Comparison of ENCODE assay signal across 30 mouse cellular contexts in the genomic region with DNA sequence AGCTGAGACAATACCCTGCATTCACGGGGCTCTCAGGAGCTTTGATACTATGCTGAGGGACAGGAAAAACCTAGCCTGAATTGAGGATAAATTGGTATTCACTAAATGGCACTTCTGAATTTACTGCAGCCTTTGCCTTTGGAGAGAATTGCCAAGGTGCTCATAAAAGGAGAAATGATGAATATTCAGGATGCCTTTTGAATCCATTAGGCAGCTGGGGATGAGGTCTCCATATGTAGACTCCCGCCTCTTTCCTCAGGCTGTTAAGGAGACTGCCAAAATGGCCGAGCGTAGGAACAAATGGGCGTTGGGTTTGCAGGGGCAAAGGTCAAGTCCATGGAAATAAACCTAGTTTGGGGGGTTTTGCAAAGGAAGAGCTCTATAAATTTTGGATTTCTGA.
A peak's percentile ranks its signal among the peaks of the same experiment; 100 is the strongest.
DNase-seq lines count a peak whose midpoint lies in the region; ATAC-seq and TF ChIP-seq lines count a peak whose summit lies in the region.
"Had no signal": no experiment of that assay in that cellular context is flagged by ENCODE, and none has a peak within 500 bp of the region (broad histone marks: within the 10 kb centered on the region; RNA-seq: fewer than 3 reads in every experiment).

No protein-coding gene starts in this region.

- H3K27ac ChIP-seq in neural tube, embryonic 13.5 days (replicated peaks): peak overlapping the region; percentile 14
- H3K27ac ChIP-seq: embryonic facial prominence, embryonic 10.5 days; embryonic facial prominence, embryonic 15.5 days; hindbrain, embryonic 13.5 days; kidney, postnatal 0 days; liver, embryonic 12.5 days; midbrain, embryonic 12.5 days; stomach, embryonic 15.5 days had no signal

- no peaks in the 10 kb centered on the region for H3K9me3 ChIP-seq in neural tube, embryonic 13.5 days
- H3K9me3 ChIP-seq: embryonic facial prominence, embryonic 10.5 days; embryonic facial prominence, embryonic 15.5 days; heart, embryonic 12.5 days; hindbrain, embryonic 13.5 days; liver, embryonic 12.5 days; midbrain, embryonic 12.5 days; stomach, embryonic 15.5 days had no signal

- no peaks in the 10 kb centered on the region for H3K27me3 ChIP-seq in neural tube, embryonic 13.5 days
- H3K27me3 ChIP-seq: CH12.LX; embryonic facial prominence, embryonic 15.5 days; hindbrain, embryonic 13.5 days; liver, embryonic 12.5 days; midbrain, embryonic 12.5 days; stomach, embryonic 15.5 days had no signal

- no peak overlapping the region for H3K4me3 ChIP-seq in neural tube, embryonic 13.5 days
- H3K4me3 ChIP-seq: embryonic facial prominence, embryonic 10.5 days; embryonic facial prominence, embryonic 15.5 days; heart, embryonic 12.5 days; hindbrain, embryonic 13.5 days; liver, embryonic 12.5 days; midbrain, embryonic 12.5 days; stomach, embryonic 15.5 days had no signal

- no peak for TF ChIP-seq CTCF in brain, embryonic 14.5 days (IDR thresholded peaks at IDR 0.05; ENCODE audit: borderline replicate concordance, extremely low read depth, insufficient read depth, insufficient read length)

- peak; percentile 65 for ATAC-seq in frontal cortex, adult (ENCODE audit: low TSS enrichment)
- no peak; the same call in 1 of the 2 replicates for ATAC-seq in neural tube, embryonic 13.5 days (ENCODE audit: low read depth)
- ATAC-seq: activated CD4-positive, CD25-positive, alpha-beta regulatory T cell, adult 4 months; intestine, embryonic 16.5 days; liver, embryonic 12.5 days; liver, postnatal 0 days had no signal

- H3K4me1 ChIP-seq in neural tube, embryonic 13.5 days (replicated peaks): peaks cover 18% of the 10 kb centered on the region
- H3K4me1 ChIP-seq: embryonic facial prominence, embryonic 10.5 days; embryonic facial prominence, embryonic 15.5 days; hindbrain, embryonic 13.5 days; liver, embryonic 12.5 days; midbrain, embryonic 12.5 days; stomach, embryonic 15.5 days had no signal

- WGBS in neural tube, embryonic 13.5 days: 13% methylated on average over 5 of the region's 5 CpGs

- TF ChIP-seq POLR2A in brain, embryonic 14.5 days (IDR thresholded peaks at IDR 0.05; ENCODE audit: borderline replicate concordance, extremely low read depth, insufficient read depth, insufficient read length, poor library complexity, severe bottlenecking): no peak

- peak; percentile 25 for DNase-seq in embryo, embryonic 10.5 days (ENCODE audit: low spot score)
- DNase-seq in embryo, embryonic 10 days (ENCODE audit: low spot score): no peak
- no peak for DNase-seq in frontal cortex, postnatal 10 days (ENCODE audit: low spot score in 2 of 2)
- peak; percentile 54 for DNase-seq in brain, embryonic 14.5 days (ENCODE audit: low read depth)
- DNase-seq in adrenal gland, postnatal 10 days: no peak
- DNase-seq in kidney, postnatal 25 days: no peak
- DNase-seq: adrenal gland, adult 2 months; cerebellum, adult 11 months; cerebellum, adult 9-10 months; cerebellum, postnatal 36 days; gastrocnemius, postnatal 25 days; heart, postnatal 4 days; kidney, adult 8-10 months; layer of hippocampus, adult 9-11 months; liver, postnatal 0 days; lung, postnatal 36 days; right cerebral cortex, postnatal 25 days had no signal

- no peak overlapping the region for H3K9ac ChIP-seq in neural tube, embryonic 13.5 days
- H3K9ac ChIP-seq: embryonic facial prominence, embryonic 15.5 days; heart, embryonic 12.5 days; hindbrain, embryonic 13.5 days; liver, embryonic 12.5 days; liver, postnatal 0 days; midbrain, embryonic 12.5 days; stomach, embryonic 15.5 days had no signal

- H3K4me2 ChIP-seq in neural tube, embryonic 13.5 days: no peak overlapping the region
- H3K4me2 ChIP-seq: embryonic facial prominence, embryonic 15.5 days; heart, embryonic 12.5 days; hindbrain, embryonic 13.5 days; liver, embryonic 12.5 days; midbrain, embryonic 12.5 days; stomach, embryonic 15.5 days had no signal

- H3K36me3 ChIP-seq in neural tube, embryonic 13.5 days: no peaks in the 10 kb centered on the region
- H3K36me3 ChIP-seq: embryonic facial prominence, embryonic 10.5 days; embryonic facial prominence, embryonic 15.5 days; heart, embryonic 12.5 days; hindbrain, embryonic 13.5 days; liver, embryonic 12.5 days; midbrain, embryonic 12.5 days; stomach, embryonic 15.5 days had no signal

Comparison
In these comparisons a context has a peak if more than half of its experiments do, and no peak if none do; other contexts are left out.
1. DNase-seq: peak in embryo, embryonic 10.5 days (single experiment) and brain, embryonic 14.5 days (single experiment); none in embryo, embryonic 10 days (single experiment), frontal cortex, postnatal 10 days (0 of 2), adrenal gland, postnatal 10 days (single experiment) and kidney, postnatal 25 days (0 of 2).